Mouse (Mus musculus) heart, embryonic 11.5 days (tissue): ENCODE measurements at regions not wholly inside any gene's neighbourhood (a gene's known extent, or its start where the extent isn't known, plus 50 kb on each side); places are given as distances from the start of the nearest gene placed in this dataset.

Source experiments
- ATAC-seq: fragments of 200-750 bp; cut with Nextera tagmentation; replicated peaks from 2 replicates; pipeline ENCODE4 v1.8.0; 2017; ENCODE audit warnings: moderate library complexity; ENCODE audit not compliant: insufficient number of reproducible peaks, low FRiP score, low TSS enrichment
- H3K27ac ChIP-seq: fragments of 300-500 bp; sonication (generic); 2 replicates; pipeline ENCODE4 v1.5.1; 2014; ENCODE audit warnings: mild to moderate bottlenecking, low read depth, low read length
- H3K27me3 ChIP-seq: fragments of 300-500 bp; sonication (generic); 2 replicates; pipeline ENCODE4 v1.6.1; 2014; ENCODE audit warnings: mild to moderate bottlenecking, low read length, mixed read lengths; ENCODE audit not compliant: control insufficient read depth, insufficient read depth
- H3K36me3 ChIP-seq: fragments of 300-500 bp; sonication (generic); 2 replicates; pipeline ENCODE4 v1.6.1; 2014; ENCODE audit warnings: mild to moderate bottlenecking, low read length, moderate library complexity, mixed read lengths; ENCODE audit not compliant: control insufficient read depth, insufficient read depth
- H3K4me1 ChIP-seq: fragments of 300-500 bp; sonication (generic); 2 replicates; pipeline ENCODE4 v1.6.1; 2014; ENCODE audit warnings: low read length; ENCODE audit not compliant: control insufficient read depth, insufficient read depth
- H3K4me2 ChIP-seq: fragments of 300-500 bp; sonication (generic); 2 replicates; pipeline ENCODE4 v1.6.1; 2014; ENCODE audit warnings: mild to moderate bottlenecking, moderate library complexity
- H3K4me3 ChIP-seq: fragments of 300-500 bp; sonication (generic); 2 replicates; pipeline ENCODE4 v1.5.1; 2014; ENCODE audit warnings: low read depth, low read length
- H3K9ac ChIP-seq: fragments of 300-500 bp; sonication (generic); 2 replicates; pipeline ENCODE4 v1.6.1; 2014; ENCODE audit warnings: mild to moderate bottlenecking, low read depth, low read length, moderate library complexity
- H3K9me3 ChIP-seq: fragments of 300-500 bp; sonication (generic); replicated peaks from 2 replicates; pipeline ENCODE4 v1.6.1; 2016; ENCODE audit warnings: low read length; ENCODE audit not compliant: control insufficient read depth
- WGBS: fragments of 180-500 bp; shearing (Covaris S2); extraction: QIAGEN DNeasy Blood & Tissue Kit; methylation state at CpG from one replicate; pipeline ENCODE4 v1.1.7; 2014; ENCODE audit not compliant: insufficient replicate concordance; 5-methylcytosine and 5-hydroxymethylcytosine counted together

- no peak overlapping the region for H3K27ac ChIP-seq
- 91% methylated on average over 2 of the region's 2 CpGs for WGBS
- no peak overlapping the region for H3K4me3 ChIP-seq
- no peaks in the 10 kb centered on the region for H3K9me3 ChIP-seq
- no peaks in the 10 kb centered on the region for H3K4me1 ChIP-seq
- H3K9ac ChIP-seq, result no peak overlapping the region
- H3K4me2 ChIP-seq, result no peak overlapping the region
- ATAC-seq, result no peak
- H3K27me3 ChIP-seq, result no peaks in the 10 kb centered on the region
- H3K36me3 ChIP-seq, result no peaks in the 10 kb centered on the region
These were observed 351.8 kb downstream of the Osr1 start for GRCm38 (mm10) chr12:9921591-9922198.

- Histone ChIP-seq H3K4me2 (no peak overlapping the region), H3K27ac (no peak overlapping the region), H3K4me1 (no peaks in the 10 kb centered on the region), H3K9me3 (no peaks in the 10 kb centered on the region), H3K4me3 (no peak overlapping the region), H3K9ac (no peak overlapping the region), H3K36me3 (no peaks in the 10 kb centered on the region), H3K27me3 (no peaks in the 10 kb centered on the region)
- WGBS, result 63% methylated on average over 3 of the region's 3 CpGs
- no peak for ATAC-seq
These were observed 354.6 kb downstream of the Osr1 start for GRCm38 (mm10) chr12:9924561-9924960.

- H3K27me3 ChIP-seq, result no peaks in the 10 kb centered on the region
- WGBS, result 80% methylated on average over 3 of the region's 3 CpGs
- no peak overlapping the region for H3K4me2 ChIP-seq
- no peaks in the 10 kb centered on the region for H3K36me3 ChIP-seq
- H3K9ac ChIP-seq, result no peak overlapping the region
- no peak for ATAC-seq
- H3K9me3 ChIP-seq, result no peaks in the 10 kb centered on the region
- H3K27ac ChIP-seq, result no peak overlapping the region
- H3K4me1 ChIP-seq, result no peaks in the 10 kb centered on the region
- no peak overlapping the region for H3K4me3 ChIP-seq
These were observed 364.2 kb downstream of the Osr1 start for GRCm38 (mm10) chr12:9934158-9934557.

- Histone ChIP-seq H3K9me3 (no peaks in the 10 kb centered on the region), H3K36me3 (no peaks in the 10 kb centered on the region), H3K4me3 (no peak overlapping the region), H3K4me2 (no peak overlapping the region), H3K27ac (no peak overlapping the region), H3K9ac (no peak overlapping the region), H3K27me3 (no peaks in the 10 kb centered on the region), H3K4me1 (no peaks in the 10 kb centered on the region)
- 67% methylated on average over 1 of the region's 1 CpGs for WGBS
- ATAC-seq, result no peak
These were observed 371.4 kb downstream of the Osr1 start for GRCm38 (mm10) chr12:9941357-9941756.

- no peak overlapping the region for H3K9ac ChIP-seq
- no peak overlapping the region for H3K4me2 ChIP-seq
- H3K27ac ChIP-seq, result no peak overlapping the region
- H3K36me3 ChIP-seq, result no peaks in the 10 kb centered on the region
- no peaks in the 10 kb centered on the region for H3K4me1 ChIP-seq
- WGBS, result 71% methylated on average over 3 of the region's 3 CpGs
- H3K4me3 ChIP-seq, result no peak overlapping the region
- no peaks in the 10 kb centered on the region for H3K27me3 ChIP-seq
- H3K9me3 ChIP-seq, result no peaks in the 10 kb centered on the region
- ATAC-seq, result no peak
These were observed 371.9 kb downstream of the Osr1 start for GRCm38 (mm10) chr12:9941823-9942222.

DNA sequence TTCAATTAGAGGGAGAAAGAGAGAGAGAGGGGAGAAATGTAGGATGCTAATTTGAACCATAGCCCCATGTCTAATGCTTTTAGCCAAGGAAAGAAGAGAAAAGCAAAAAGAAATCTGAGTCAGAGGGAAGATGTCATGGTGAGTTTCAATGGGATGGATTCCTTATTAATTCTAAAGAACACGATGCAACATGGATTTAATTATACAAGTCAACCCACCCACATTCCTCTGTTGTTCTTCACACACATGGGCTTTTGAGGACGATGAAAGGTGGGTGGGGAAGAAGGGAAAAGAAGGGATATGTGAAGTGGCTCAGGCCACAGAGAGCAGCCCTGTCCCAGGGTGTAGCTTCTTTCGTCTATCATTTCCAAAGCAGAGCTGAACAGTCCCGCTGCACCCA lies 378.9 kb downstream of the Osr1 start:
- Histone ChIP-seq H3K4me1 (no peaks in the 10 kb centered on the region), H3K27me3 (no peaks in the 10 kb centered on the region), H3K9ac (no peak overlapping the region), H3K27ac (no peak overlapping the region), H3K4me3 (no peak overlapping the region), H3K4me2 (no peak overlapping the region), H3K9me3 (no peaks in the 10 kb centered on the region), H3K36me3 (no peaks in the 10 kb centered on the region)
- WGBS, result 70% methylated on average over 4 of the region's 4 CpGs
- ATAC-seq, result no peak

- Histone ChIP-seq H3K9me3 (no peaks in the 10 kb centered on the region), H3K4me3 (no peak overlapping the region), H3K4me2 (no peak overlapping the region), H3K27ac (no peak overlapping the region), H3K9ac (no peak overlapping the region), H3K27me3 (no peaks in the 10 kb centered on the region), H3K36me3 (no peaks in the 10 kb centered on the region), H3K4me1 (no peaks in the 10 kb centered on the region)
- ATAC-seq, result no peak
- 82% methylated on average over 2 of the region's 2 CpGs for WGBS
These were observed 382.5 kb downstream of the Osr1 start for GRCm38 (mm10) chr12:9952372-9952771.

DNA sequence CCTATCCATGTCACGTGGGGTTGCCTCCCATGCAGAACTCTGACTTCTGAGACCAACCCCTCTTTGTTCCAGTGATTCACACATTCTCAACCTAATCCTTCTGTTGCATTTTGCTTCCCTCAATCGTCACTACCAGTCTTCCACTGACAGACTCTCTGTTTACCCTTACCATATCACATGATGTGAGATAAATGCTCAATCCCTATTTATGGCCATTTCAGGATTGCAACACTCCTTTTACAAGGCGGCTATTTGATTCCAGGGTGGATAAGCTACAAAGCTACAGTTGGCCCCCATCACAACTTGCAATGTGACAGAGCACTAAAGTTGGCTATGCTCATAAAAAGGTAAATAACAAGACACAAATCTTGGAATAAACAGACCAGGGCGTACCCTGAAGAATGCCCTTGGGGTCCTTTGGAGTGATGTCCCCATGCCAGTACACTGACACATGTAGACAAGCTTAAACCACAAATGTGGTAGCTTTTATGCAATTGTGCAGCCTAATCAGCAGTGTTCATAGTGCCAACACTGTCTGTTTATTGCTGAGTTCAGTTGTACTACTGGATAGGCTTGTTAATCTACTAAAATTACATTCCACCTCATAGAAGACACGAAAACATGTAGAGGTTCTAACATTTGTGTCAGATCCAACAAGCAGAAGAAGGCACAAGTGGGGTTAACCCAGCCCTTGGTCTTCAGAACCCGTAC lies 384.4 kb downstream of the Osr1 start:
- no peaks in the 10 kb centered on the region for H3K4me1 ChIP-seq
- H3K27me3 ChIP-seq, result no peaks in the 10 kb centered on the region
- no peak for ATAC-seq
- H3K9ac ChIP-seq, result no peak overlapping the region
- WGBS, result 66% methylated on average over 6 of the region's 6 CpGs
- H3K27ac ChIP-seq, result no peak overlapping the region
- H3K9me3 ChIP-seq, result no peaks in the 10 kb centered on the region
- H3K36me3 ChIP-seq, result no peaks in the 10 kb centered on the region
- no peak overlapping the region for H3K4me2 ChIP-seq
- H3K4me3 ChIP-seq, result no peak overlapping the region

DNA sequence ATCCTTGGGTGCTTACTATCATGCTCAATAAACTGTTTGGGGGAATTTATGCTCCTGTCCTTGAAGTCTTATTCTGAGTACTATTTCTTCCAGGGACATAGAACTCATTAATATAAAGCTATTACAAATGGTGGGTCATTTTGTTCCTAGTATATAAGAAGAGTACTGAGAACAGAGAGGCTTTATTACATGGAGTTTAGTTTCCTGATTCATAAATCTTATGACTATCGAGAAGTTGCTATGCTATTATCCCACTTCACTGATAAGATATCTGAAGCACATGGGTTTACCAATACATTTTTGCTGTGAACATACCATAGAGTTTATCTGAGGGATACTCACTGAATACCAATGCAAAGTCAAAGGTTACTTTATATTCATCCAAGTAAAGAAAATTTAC lies 399.5 kb downstream of the Osr1 start:
- Histone ChIP-seq H3K9ac (no peak overlapping the region), H3K9me3 (no peaks in the 10 kb centered on the region), H3K4me2 (no peak overlapping the region), H3K36me3 (no peaks in the 10 kb centered on the region), H3K4me1 (no peaks in the 10 kb centered on the region), H3K27ac (no peak overlapping the region), H3K4me3 (no peak overlapping the region), H3K27me3 (no peaks in the 10 kb centered on the region)
- WGBS, result 59% methylated on average over 1 of the region's 1 CpGs
- no peak for ATAC-seq
